ENCODE assay signal across 9 mouse cellular contexts in the genomic region with DNA sequence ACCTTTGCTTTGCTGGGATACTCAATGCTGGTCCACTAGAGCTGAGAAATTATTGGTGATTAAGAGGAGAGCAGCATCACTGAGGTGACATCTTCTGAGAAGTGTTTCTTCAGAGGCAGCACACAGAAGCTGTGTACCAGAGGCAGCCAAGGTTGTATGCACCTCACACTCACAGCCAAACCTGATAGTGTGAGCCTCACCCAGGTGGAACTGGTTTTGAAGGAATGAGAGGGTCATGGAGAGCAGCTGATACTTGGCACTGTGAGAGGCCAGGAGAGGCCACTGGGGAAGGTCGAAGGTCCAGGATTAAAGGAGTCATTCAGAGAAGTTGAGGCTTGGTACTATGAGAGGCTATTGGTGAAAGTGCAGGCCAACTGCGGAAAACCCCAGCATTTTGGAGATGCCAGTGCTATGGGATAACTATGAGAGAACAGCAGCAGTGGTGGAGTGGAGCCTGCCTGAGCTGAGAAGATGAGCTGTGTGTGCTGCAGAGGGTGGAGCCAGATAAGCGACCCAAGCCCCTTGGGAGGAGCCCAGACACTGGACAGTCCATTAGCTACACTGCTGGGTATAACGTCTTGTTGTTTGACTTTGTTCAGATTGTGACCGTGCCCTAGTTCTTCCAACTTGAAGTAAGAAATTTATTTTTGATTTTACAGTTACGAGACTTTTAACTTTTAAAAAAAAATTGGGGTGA. TPM values are rescaled to one million over a fixed set of nuclear protein-coding genes. Genes with fewer than 3 reads are reported as not detected.
DNase-seq lines count a peak whose midpoint lies in the region; ATAC-seq and TF ChIP-seq lines count a peak whose summit lies in the region.
"Had no signal": no experiment of that assay in that cellular context is flagged by ENCODE, and none has a peak within 500 bp of the region (broad histone marks: within the 10 kb centered on the region; RNA-seq: fewer than 3 reads in every experiment).

No protein-coding gene starts in this region.

- H3K4me3 ChIP-seq in lung, embryonic 16.5 days (ENCODE audit: low read length): no peak overlapping the region
- no peak overlapping the region for H3K4me3 ChIP-seq in hindbrain, embryonic 12.5 days
- no peak overlapping the region for H3K4me3 ChIP-seq in kidney, postnatal 0 days (replicated peaks; ENCODE audit: low read depth, low read length)
- H3K4me3 ChIP-seq in neural tube, embryonic 15.5 days (replicated peaks): no peak overlapping the region
- H3K4me3 ChIP-seq in forebrain, embryonic 11.5 days (ENCODE audit: low read depth, low read length): no peak overlapping the region

- H3K4me1 ChIP-seq in lung, embryonic 16.5 days (replicated peaks; ENCODE audit: control insufficient read depth, insufficient read depth, low read length): peaks cover 7% of the 10 kb centered on the region
- peaks cover 59% of the 10 kb centered on the region for H3K4me1 ChIP-seq in hindbrain, embryonic 12.5 days
- peaks cover 15% of the 10 kb centered on the region for H3K4me1 ChIP-seq in kidney, postnatal 0 days (replicated peaks; ENCODE audit: insufficient read depth, low read length)
- peaks cover 36% of the 10 kb centered on the region for H3K4me1 ChIP-seq in neural tube, embryonic 15.5 days
- peaks cover 9% of the 10 kb centered on the region; the same call in 1 of the 2 replicates for H3K4me1 ChIP-seq in forebrain, embryonic 11.5 days (replicated peaks; ENCODE audit: control insufficient read depth, insufficient read depth, low read length)

- no peak overlapping the region for H3K4me2 ChIP-seq in lung, embryonic 16.5 days (ENCODE audit: low read depth, low read length)
- H3K4me2 ChIP-seq in hindbrain, embryonic 12.5 days (replicated peaks): no peak overlapping the region
- no peak overlapping the region for H3K4me2 ChIP-seq in kidney, postnatal 0 days (ENCODE audit: low read length)
- H3K4me2 ChIP-seq in neural tube, embryonic 15.5 days: no peak overlapping the region
- H3K4me2 ChIP-seq in forebrain, embryonic 11.5 days (ENCODE audit: low read depth, low read length, severe bottlenecking): no peak overlapping the region

- no peaks in the 10 kb centered on the region for H3K27me3 ChIP-seq in lung, embryonic 16.5 days (ENCODE audit: control insufficient read depth, insufficient read depth, low read depth, low read length)
- H3K27me3 ChIP-seq in hindbrain, embryonic 12.5 days: no peaks in the 10 kb centered on the region
- H3K27me3 ChIP-seq in kidney, postnatal 0 days (ENCODE audit: insufficient read depth, low read length): no peaks in the 10 kb centered on the region
- no peaks in the 10 kb centered on the region for H3K27me3 ChIP-seq in neural tube, embryonic 15.5 days (replicated peaks)
- H3K27me3 ChIP-seq in forebrain, embryonic 11.5 days (ENCODE audit: control insufficient read depth, insufficient read depth, low read length): no peaks in the 10 kb centered on the region

- no peak for DNase-seq in lung, postnatal 36 days
- DNase-seq in kidney, postnatal 0 days (ENCODE audit: low spot score): peak; percentile 42
- no peak for DNase-seq in forebrain, embryonic 11.5 days (ENCODE audit: low spot score)
- no peak for DNase-seq in cerebellum, adult 9-10 months
- DNase-seq: right cerebral cortex, postnatal 25 days had no signal

- H3K27ac ChIP-seq in lung, embryonic 16.5 days (ENCODE audit: low read length): no peak overlapping the region
- peak overlapping the region; percentile 71 for H3K27ac ChIP-seq in hindbrain, embryonic 12.5 days
- H3K27ac ChIP-seq in kidney, postnatal 0 days: peak overlapping the region; percentile 82
- 0 out of 2 replicates have a peak overlapping the region, but pooled peaks have one; percentile 42 for H3K27ac ChIP-seq in neural tube, embryonic 15.5 days (replicated peaks)
- H3K27ac ChIP-seq in forebrain, embryonic 11.5 days (ENCODE audit: low read depth, low read length): no peak overlapping the region

- H3K36me3 ChIP-seq in lung, embryonic 16.5 days (ENCODE audit: control insufficient read depth, insufficient read depth, low read length): no peaks in the 10 kb centered on the region
- no peaks in the 10 kb centered on the region for H3K36me3 ChIP-seq in hindbrain, embryonic 12.5 days
- H3K36me3 ChIP-seq in kidney, postnatal 0 days (ENCODE audit: insufficient read depth, low read length): no peaks in the 10 kb centered on the region
- no peaks in the 10 kb centered on the region for H3K36me3 ChIP-seq in neural tube, embryonic 15.5 days
- no peaks in the 10 kb centered on the region for H3K36me3 ChIP-seq in forebrain, embryonic 11.5 days (ENCODE audit: control insufficient read depth, insufficient read depth, low read length)

- H3K9me3 ChIP-seq in lung, embryonic 16.5 days (ENCODE audit: control insufficient read depth, low read length): no peaks in the 10 kb centered on the region
- H3K9me3 ChIP-seq in hindbrain, embryonic 12.5 days (replicated peaks): no peaks in the 10 kb centered on the region
- no peaks in the 10 kb centered on the region for H3K9me3 ChIP-seq in kidney, postnatal 0 days (replicated peaks; ENCODE audit: low read length)
- H3K9me3 ChIP-seq in neural tube, embryonic 15.5 days (replicated peaks): no peaks in the 10 kb centered on the region
- H3K9me3 ChIP-seq in forebrain, embryonic 11.5 days (ENCODE audit: control insufficient read depth, low read length): no peaks in the 10 kb centered on the region

- no peak overlapping the region for H3K9ac ChIP-seq in lung, embryonic 16.5 days (ENCODE audit: low read length)
- H3K9ac ChIP-seq in hindbrain, embryonic 12.5 days: no peak overlapping the region
- H3K9ac ChIP-seq in kidney, postnatal 0 days (ENCODE audit: low read depth, low read length): no peak overlapping the region
- no peak overlapping the region for H3K9ac ChIP-seq in neural tube, embryonic 15.5 days (replicated peaks)
- H3K9ac ChIP-seq in forebrain, embryonic 11.5 days (ENCODE audit: low read length): no peak overlapping the region

- WGBS in lung, embryonic 16.5 days: 50% methylated on average over 6 of the region's 6 CpGs
- 54% methylated on average over 6 of the region's 6 CpGs for WGBS in hindbrain, embryonic 12.5 days
- WGBS in kidney, postnatal 0 days: 47% methylated on average over 6 of the region's 6 CpGs
- WGBS in neural tube, embryonic 15.5 days: 63% methylated on average over 6 of the region's 6 CpGs
- 63% methylated on average over 6 of the region's 6 CpGs for WGBS in forebrain, embryonic 11.5 days

- TF ChIP-seq CTCF in kidney, postnatal 0 days (IDR thresholded peaks at IDR 0.05; ENCODE audit: low read depth): no peak

- peak; percentile 37; the same call in 1 of the 2 replicates for ATAC-seq in lung, embryonic 16.5 days (ENCODE audit: low read depth)
- ATAC-seq in hindbrain, embryonic 12.5 days (ENCODE audit: low FRiP score): no peak
- peak; percentile 42 for ATAC-seq in kidney, postnatal 0 days (replicated peaks; ENCODE audit: low FRiP score, low read depth)
- ATAC-seq in neural tube, embryonic 15.5 days (ENCODE audit: low FRiP score): no peak
- no peak for ATAC-seq in forebrain, embryonic 11.5 days (replicated peaks; ENCODE audit: low FRiP score)
- no peak for ATAC-seq in granulocyte monocyte progenitor cell, adult 5-6 weeks (replicated peaks; ENCODE audit: poor library complexity, severe bottlenecking)

RNA-seq across cellular contexts. Expression of a gene that starts 33.8 kb away (rescaled TPM):
- 2.6 and 3.6 TPM in 2 replicates for polyA plus RNA-seq in lung, embryonic 16.5 days (2015; fragmentation: Nextera tagmentation; extraction: Ambion mirVana)
- polyA plus RNA-seq in hindbrain, embryonic 12.5 days (2016; fragmentation: Nextera tagmentation; extraction: Ambion mirVana): 25.7 and 27.5 TPM in 2 replicates
- polyA plus RNA-seq in kidney, postnatal 0 days (2015; fragmentation: Nextera tagmentation; extraction: Ambion mirVana): 8.5 and 9.2 TPM in 2 replicates
- polyA plus RNA-seq in neural tube, embryonic 15.5 days (2015; fragmentation: Nextera tagmentation; extraction: Ambion mirVana): 21.0 and 23.7 TPM in 2 replicates
- 16.2 and 16.8 TPM in 2 replicates for polyA plus RNA-seq in forebrain, embryonic 11.5 days (2014; fragmentation: Nextera tagmentation; extraction: Ambion mirVana)
- total RNA-seq in granulocyte monocyte progenitor cell, adult 5-6 weeks (2014; fragmentation: Nextera tagmentation): 0.62 and 0.82 TPM in 2 replicates
- total RNA-seq in granulocyte monocyte progenitor cell, adult 5-6 weeks (2017): 0.26 and 0.98 TPM in 2 replicates

Comparison
In these comparisons a context has a peak if more than half of its experiments do, and no peak if none do; other contexts are left out.
1. ATAC-seq: peak in lung, embryonic 16.5 days (single experiment) and kidney, postnatal 0 days (single experiment); none in hindbrain, embryonic 12.5 days (single experiment), neural tube, embryonic 15.5 days (single experiment), forebrain, embryonic 11.5 days (single experiment) and granulocyte monocyte progenitor cell, adult 5-6 weeks (single experiment).
2. H3K27ac ChIP-seq: peak in hindbrain, embryonic 12.5 days (single experiment), kidney, postnatal 0 days (single experiment) and neural tube, embryonic 15.5 days (single experiment); none in lung, embryonic 16.5 days (single experiment) and forebrain, embryonic 11.5 days (single experiment).